Mouse (Mus musculus) spleen, postnatal 4 days (tissue): Measurements from ENCODE around the gene Fam98a.

Experiments used
- DNase-seq, 2 experiments: peaks; one replicate each; pipeline ENCODE4 v3.0.0; 2022; ENCODE audit warnings: low spot score in 2 of 2

Gene Fam98a

DNA sequence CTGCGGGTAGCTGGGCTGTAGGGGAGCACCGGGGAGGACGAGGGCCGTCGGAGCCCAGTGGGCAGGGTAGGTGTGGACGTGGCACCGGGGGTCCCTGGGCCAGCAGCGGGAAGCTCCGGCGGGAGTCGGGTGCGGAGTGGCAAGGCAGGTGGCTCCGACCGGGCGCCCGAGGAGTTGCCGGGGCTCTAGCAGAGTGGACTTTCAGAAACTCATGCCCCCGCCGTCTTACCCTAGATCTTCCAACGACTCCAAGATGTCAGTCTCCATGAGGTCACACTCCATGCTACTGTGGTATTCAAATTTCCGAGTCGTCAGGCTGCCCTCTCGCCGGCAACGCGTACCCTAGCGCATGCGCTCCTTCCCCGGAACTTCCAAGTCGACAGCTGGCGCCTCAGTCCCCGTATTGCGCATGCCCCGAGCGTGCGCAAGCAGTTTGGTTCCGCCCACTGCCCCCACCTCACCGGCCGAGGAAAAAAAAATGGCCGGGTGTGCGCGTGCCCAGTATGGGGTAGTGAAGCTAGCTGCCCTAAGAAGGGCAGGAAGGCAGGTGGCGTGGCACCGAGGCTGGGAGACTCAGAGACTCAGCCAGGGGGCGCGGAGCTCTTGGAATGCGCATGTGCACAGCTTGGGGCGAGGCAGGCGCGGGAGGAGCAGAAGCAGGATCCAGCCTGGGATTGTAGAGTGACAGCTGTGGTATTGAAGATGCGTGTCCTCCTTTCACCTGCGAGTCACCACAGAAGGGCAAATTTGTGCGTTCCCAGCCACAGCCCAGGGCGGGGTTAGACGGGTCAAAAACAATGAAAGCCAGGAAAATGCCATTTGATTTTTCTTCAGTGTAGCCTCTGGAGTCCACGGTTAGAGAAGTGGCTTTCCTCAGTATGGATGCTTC, at the start of gene Fam98a:
Gene Fam98a (minus strand): TSS at position 435 of the 889 bp plus-strand sequence.
- DNase-seq, result peak; percentile 96 to 98

DNA sequence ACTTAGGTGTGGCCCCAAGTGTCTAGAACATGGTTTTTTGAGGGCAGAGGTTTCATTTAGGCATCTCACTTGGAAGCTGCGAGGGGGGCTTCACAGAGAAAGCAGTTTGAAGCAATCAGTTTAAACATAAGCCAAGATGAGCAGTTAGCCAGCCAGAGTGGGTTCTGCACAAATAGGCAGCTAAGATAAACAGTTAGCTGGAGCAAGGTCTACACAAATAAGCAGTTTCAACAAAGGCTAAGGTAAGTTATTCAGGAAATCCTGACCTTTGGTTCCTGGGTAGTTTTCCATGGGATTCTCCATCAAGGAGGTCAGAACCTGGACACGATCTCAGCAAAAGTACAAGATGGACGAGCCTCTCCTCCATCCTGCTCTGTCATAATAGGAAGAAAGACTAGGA, 46.9 kb upstream of the Fam98a start:
- DNase-seq, result no peak

DNA sequence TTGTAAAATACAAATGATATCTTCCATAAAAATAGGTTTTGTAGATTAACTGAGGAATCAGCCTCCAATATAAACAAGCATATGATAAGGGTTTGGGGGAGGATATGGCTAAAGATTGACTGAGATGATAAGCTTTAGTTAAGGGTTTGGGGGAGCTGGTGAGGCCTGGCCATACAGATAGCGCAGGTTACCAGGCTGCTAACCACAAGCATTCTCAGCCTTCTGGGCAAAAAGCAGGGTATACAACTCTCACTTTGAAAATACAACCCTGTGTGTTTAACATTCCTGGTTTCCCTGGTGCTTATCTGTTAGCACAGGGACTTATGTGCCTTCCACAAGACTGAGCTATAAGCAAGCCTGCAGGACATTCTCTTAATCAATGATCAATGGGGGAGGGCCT, 31.0 kb upstream of the Fam98a start:
- no peak for DNase-seq

DNA sequence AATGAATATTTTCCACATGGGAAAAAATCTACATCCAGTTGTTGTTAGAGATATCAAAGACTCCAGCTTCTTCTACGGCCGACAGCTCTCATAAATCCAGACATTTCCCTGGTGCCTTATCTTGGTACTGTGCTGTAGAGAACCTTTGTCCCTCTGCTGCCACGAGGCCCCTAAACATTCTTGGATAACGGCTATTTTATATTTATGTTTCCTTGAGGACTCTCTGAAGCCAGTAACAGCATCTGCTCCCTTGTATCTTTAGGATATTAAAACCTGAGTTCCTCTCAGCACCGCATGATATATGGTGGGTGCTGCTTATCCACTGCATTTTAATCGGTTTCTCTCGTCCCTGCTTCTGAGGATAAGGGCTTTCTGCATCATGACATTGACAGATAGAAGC, 23.9 kb upstream of the Fam98a start:
- no peak for DNase-seq

DNA sequence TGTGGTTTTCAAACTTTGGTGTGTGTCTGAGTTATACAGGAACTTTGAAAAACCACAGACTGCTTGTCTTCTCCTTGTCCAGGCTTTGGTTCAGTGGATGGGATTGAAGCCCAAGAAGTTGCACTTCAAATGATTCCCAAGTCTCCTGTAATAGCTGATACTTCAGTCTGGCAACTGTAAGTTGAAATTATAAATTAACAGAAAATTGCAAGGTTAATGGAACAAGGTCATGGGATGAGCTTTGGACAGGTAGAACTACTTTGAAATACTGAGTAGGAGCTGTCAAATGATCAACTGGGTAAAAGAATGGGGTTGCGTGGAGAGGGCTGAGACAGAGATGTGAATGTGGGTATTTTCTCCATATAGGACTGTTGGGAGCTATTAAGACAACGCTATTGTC, 6.3 kb upstream of the Fam98a start:
- DNase-seq, result no peak

DNA sequence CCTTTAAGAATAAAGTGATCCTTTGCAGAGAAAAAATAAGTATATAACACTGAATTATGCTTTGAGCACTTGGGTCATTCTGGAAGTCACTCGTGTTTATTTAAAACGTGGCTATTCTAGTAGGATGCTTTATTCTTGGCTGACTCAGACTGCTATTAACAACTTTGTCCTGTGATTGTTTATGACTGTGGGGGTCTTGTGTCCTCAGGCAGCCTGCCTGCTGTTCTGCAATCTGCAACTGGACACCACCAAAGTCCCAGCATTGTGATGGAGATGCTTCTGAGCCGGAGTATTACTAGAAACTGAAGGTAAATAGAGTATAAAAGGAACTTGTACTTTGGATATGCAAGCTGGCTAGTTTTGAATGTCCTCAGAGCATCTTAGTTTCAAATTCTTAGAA, 5.3 kb upstream of the Fam98a start:
- DNase-seq, result no peak

DNA sequence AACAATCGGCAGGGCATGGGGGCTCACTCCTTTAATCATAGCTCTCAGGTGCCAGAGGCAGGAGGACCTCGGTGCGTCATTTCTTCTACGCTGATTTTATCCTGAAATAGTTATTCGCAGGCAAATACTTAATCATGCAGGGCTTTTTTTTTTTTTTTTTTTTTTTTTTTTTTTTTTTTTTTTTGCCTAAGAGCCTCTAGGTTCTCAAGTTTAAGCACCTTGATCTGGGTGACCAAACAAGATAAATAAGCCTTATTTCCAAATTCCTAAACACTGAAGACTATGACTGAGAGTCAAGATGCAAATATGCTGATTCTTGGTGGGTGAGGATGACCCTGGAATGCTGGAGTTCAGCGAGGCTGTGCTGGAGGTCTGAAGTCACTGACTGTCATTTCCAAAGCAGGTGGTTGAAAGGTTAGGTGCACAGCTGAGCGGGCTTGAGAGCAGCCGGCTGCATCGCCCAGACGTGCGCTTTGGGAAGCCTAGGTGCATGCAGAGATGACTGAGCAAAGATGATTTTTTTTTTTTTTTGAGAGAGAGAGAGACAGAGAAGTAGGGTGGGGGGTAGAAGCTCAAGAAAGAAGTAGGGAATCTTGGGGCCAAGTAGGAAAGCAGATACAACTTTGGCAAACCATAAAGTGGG, 854 bp downstream of the Fam98a start:
- no peak for DNase-seq

DNA sequence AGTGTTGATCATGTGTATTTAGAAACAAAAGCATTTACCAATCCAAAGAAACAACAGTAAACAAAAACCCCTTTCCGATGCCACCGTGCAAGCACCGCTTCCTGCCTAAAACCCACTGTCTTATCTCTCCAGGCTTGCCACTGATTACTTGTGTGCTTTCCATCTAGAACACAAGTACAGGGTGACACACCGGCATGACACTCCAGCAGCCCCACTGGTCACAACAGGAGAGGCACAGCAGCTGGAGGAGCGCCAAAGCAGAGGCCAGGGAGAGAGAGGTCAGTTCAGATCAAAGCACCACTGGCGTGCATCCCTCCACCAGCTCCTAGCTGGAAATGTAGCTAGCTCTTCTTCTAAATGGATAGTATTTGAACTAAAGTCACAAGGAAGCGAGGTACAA, 7.5 kb downstream of the Fam98a start:
- no peak for DNase-seq

DNA sequence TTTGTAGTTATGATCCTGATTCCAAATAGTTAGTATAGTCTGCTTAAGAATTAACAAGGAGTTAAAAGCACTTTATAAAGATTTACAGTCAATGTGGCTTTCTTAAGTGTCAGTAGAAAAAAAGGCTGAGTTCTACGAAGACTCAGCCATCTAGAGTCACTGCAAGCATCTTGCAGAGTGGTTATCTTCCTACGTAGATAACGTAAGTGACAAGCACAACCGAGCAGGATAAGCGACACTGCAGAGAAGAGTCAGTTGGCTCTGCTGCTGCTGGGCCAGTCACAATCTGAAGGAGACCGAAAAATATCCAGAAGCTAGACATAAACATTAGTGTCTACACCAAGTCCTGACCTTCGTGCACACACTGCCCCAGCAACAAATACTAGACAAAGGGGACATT, 8.3 kb downstream of the Fam98a start:
- DNase-seq, result no peak

DNA sequence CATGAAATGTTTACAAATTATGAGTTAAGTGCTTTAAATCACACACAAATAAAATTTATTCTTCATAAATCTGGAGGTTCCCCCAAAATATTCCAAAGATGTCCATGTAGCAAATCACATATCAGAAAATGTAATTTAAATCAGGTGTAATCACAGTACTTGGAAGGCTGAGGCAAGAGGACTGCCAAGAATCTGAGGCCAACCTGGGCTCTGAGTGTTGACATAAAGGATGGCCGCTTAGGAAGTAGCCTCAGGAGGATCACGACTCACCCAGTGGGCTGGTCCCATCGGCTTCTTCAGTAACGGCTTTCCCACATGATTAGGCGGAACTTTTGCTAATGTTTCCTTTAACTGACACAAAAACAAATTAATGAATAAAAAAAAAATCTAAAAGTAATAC, 11.9 kb downstream of the Fam98a start:
- DNase-seq, result no peak

DNA sequence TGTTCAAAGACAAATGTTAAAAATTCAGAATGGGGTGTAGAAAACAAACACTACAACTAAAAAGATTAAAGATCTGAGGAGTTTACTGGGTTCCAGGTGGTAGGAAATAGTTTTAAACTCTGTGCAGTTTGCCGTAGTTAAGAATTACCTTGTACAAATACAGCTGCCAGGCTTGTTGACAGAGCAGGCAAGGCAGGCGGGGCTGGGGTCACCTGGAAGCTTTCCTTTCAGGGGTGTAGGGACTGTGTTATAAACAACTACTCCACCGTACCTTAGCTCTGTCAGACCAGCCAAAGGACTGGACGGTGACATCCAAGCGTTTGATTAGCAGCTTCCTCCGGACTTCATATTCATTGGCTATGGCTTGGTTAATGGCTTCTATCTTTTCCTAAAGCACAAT, 12.6 kb downstream of the Fam98a start:
- DNase-seq, result no peak

DNA sequence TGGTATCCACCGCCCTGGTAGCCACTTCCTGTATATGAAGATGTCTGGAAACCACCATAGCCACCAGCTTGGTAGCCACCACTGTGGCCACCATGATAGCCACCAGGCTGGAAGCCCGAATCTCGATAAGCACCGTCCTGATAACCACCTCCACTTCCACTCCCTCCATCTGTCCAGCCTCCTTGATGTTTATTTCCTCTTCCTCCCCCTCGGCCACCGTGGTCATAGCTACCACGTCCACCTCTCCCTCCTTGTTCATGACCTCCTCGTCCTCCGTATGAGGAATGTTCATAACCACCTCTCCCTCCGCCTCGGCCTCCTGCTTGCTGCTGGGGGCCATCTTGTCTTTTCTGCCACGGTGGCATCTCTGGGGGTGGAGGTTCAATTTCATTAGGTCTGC, 13.3 kb downstream of the Fam98a start:
- no peak for DNase-seq

DNA sequence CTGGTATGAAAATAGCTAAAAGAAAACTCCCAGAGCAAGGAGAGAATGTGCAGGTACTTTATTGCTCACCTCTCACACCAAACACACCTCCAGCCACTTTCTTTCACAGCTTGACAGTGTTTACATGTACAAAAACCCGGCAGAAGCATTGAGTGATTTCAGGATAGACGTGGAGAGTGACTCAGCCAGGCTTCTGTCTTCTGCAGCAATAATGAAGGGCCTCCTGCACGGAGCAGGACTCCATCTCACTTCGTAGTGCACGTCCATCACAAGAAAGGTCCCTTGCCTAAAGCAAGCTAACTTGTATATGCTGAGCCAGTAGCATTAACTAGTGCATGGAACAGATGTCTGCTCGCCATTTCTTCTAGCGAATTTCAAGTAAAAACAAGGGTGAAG, 14.7 kb downstream of the Fam98a start:
- no peak for DNase-seq

DNA sequence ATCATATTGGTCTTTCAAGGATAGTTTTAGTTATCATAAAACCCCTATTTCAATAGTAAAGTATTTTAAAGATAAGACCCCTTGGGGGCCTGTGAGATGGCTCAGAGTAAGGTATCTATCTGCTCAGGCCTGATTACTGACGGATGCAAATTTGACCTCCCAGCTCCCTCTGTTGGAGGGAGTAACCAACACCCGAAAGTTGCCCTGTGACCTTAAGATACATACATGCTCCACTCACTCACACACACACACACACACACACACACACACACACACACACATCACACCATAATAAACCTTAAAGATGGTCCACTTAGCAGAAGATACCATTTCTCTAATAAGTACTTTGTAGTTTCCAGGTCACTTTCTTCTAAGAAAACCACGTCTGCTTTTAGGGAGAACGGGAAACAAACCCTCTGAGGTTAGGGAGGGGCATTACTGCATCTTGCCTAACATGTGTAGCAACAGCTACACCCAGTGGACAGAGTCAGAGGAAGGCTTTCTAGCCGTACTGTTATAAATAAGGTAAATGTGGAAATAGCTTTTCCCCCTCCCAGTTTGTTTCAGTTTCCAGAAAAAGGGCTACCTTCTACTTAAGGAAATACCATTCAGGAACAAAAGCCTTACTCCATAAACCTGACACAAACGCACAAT, 15.2 kb downstream of the Fam98a start:
- DNase-seq, result no peak

DNA sequence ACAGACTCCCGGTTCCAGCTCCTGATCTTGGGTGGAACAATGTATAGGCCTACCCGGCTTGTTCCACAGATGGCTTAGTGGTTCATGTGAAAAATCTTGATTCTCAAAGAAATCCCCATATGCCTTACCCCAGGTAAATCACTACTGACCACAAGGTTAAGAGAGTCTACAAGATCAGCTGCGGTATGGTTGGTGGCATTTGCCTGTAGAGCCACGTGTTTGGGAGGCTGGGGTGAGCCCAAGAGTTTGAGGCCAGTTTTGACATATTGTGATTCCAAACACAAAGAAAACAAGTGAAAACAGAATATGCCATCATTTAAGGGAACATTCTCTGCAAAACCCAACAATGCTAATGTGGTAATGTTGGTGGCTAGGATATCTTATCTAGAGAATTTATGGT, 16.1 kb downstream of the Fam98a start:
- no peak for DNase-seq

DNA sequence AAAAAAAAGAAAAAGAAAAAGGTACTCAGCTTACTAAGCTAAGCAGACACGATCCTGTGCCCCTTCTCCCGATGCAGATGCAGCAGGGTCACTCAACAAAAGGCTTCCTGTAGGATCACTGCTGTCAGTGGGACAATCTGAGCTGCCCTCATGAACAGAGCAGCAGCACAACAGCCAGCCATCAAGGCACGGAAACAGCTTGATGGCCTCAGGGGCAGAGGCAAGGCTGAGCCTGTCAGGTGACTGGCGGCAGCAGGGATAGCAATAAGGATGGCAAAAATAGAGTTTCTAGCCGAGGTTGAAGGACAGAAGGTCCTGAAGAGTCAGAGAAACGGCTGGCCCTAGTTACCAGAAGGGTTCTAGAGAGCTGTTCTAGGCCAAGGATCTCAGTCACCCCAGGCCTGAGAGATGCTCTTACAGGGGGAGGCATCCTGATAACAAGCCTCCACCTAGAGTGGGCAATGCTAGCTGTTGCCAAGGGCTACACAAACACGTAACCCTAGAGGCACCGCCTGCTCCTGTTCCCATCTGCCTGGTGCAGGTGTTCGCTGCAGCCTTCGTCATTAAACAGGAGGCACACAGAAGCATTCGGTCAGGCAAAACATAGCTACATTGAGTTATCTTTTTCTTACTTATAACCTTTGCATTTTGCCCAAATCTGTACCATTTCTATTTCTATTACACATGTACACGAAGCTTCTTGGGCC, 17.3 kb downstream of the Fam98a start:
- DNase-seq, result no peak

DNA sequence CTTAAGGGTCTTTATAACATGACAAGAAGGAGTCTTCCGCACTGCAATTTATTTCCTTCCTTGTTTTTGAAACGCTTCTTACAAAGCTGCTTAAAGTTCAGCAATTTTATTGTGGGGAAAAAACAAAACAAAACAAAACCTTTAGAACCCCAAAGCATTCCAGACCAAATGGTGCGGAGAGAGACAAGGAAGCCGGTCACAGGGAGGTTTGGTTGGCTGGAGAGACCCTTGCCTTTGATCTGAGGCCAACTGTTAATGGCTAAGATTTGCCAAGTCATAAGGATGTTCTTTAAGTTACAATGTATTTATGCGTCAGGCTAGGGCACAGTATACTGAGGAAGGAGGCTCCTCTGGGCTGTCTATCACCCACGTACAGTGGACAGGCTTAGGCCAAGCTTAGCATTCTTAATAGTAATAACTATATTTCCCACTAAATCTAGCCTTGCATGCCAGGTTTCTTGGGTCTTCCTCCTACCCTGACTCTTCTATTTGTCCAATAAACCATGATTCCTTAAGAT, 19.2 kb downstream of the Fam98a start:
- no peak for DNase-seq

DNA sequence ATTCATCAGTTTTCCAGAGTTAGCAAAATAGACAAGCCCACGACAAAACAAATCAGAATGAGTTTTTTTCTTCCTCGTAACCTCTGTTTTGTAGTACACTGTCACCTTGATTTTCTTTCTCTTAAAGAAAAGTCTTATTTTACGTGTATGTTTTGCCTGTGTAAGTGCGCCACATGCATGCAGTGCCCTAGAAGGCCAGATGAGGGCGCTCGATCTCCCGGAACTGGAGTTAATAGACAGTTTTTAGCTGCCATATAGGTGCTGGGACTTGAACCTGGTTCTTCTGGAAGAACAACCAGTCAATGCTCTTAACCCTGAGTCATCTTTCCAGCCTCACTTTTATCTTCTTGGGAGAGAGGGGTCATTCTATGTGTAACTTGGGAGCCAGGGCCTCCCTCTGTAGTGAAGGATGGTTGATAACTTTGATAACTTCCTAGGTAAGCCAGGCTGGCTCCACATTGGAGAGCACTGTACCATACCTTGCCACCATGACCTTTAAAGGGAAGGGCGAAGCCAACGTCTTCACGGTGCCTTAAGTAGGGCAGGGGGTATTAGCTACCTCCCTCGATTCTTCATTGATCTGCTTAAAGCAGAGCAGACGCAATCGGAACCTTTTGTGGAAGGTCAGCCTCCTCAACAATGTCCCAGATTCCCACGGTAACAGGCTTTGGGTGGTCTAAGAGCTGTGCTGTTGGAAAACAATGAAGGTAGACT, 22.4 kb downstream of the Fam98a start:
- DNase-seq, result no peak

DNA sequence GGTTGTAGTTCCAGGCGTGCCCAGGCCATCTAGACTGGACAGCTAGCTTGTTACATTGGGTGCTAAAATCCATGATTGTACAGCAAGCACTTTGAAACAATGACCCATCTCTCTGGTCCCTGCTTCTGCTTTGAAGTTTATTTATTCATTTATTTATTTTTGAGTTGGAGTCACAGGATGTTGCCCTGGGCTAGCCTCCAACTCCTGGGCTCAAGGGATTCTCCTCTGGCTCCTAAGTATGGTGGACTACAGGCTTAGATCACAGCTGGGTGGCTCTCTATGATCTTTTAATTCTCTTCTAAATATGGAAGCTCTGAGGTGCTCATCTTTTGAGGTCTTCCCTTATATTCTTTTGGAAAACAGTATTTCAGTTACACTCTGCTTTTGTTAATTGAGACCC, 25.3 kb downstream of the Fam98a start:
- no peak for DNase-seq

DNA sequence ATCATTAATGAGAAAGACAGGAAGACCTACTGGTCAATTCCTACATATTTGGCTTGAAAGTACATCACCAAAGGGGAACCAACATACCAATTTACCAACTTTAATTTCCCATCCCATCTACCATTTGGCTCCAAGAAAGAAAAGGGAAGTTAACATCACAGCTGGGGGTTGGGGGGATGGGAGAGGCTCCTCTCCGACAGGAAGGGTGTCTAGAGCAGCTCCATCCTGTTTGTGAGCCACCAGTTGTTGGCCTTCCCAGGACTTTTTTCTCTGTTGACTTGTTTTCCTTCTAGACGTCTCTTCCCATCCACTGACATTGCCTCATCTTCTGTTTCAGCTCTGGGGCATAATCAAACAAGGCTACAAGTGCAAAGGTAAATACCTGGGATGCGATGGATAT, 27.9 kb downstream of the Fam98a start:
- DNase-seq, result no peak

DNA sequence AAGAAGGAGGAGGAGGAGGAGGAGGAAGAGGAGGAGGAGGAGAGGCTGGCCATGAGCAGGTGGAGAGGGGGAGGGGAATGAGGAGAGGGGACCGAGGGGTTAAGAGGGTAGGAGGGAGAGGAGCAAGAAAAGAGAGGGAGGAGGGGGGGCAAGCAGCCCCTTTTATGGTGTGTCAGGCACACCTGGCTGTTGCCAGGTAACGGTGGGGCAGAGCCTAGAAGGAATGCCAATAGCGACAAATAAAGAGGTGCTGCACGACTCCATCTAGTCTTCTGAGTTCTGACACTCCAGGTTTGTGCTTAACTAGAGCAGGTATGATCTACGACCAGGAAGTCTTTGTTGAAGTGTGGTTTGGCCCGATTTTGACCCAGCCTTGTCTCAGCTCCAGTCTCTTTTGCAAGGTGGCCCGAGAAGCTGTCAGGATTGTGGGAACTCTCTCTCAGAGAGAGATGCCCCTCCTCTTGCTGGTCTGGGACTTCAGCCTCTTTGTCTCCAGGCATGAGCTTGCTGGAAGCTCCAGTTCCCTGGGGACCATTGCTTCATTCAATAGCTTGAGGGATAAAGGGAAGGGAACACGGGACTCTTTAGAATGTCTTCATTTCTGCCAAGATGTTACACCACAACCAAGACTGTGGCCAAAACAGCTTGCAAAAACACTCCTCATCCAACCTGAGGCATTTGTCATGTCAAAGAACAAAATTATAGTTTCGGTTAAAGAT, 29.2 kb downstream of the Fam98a start:
- no peak for DNase-seq
